Mouse (Mus musculus): ENCODE measurements around the gene 4930512M02Rik.

DNA sequence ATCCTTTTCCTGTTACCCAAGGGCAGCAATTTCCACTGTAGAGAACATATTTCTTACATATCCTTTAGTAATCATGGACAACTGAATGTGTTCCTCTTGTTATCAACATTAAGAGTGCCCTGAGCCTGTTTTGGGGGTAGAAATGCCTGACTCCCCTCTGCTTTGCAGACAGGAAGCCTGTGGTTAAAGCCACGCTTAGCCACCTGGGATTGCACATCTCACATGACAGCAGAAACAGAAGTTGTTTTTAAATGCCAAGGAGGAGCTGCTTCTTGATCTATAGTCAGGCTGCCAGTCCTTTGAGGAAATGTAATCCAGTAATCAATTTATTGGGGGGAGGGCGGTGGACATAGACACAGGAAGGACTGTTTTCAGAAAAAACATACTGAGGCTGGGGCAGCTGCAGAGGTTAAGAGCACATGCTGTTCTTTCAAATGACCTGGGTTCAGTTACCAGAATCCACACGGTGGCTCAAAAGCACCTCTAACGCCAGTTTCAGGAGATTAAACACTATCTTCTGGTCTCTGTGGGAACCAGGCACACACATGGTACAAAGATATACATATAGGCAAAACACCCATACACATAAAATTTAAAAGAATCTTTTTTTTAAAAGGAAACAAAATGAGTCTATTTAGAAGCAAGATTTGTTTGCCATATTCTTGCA, 58.0 kb downstream of the 4930512M02Rik start:
- TF ChIP-seq CTCF (IDR thresholded peaks at IDR 0.05; ENCODE audit: low read depth, low read length) (no peak), GATA1 (IDR thresholded peaks at IDR 0.05; ENCODE audit: borderline replicate concordance, low read length) (no peak), POLR2AphosphoS5 (IDR thresholded peaks at IDR 0.05; ENCODE audit: insufficient replicate concordance, low read depth, low read length) (no peak)

Data from G1E (cell line).